8 mouse cellular contexts compared by ENCODE assay signal in the genomic region with DNA sequence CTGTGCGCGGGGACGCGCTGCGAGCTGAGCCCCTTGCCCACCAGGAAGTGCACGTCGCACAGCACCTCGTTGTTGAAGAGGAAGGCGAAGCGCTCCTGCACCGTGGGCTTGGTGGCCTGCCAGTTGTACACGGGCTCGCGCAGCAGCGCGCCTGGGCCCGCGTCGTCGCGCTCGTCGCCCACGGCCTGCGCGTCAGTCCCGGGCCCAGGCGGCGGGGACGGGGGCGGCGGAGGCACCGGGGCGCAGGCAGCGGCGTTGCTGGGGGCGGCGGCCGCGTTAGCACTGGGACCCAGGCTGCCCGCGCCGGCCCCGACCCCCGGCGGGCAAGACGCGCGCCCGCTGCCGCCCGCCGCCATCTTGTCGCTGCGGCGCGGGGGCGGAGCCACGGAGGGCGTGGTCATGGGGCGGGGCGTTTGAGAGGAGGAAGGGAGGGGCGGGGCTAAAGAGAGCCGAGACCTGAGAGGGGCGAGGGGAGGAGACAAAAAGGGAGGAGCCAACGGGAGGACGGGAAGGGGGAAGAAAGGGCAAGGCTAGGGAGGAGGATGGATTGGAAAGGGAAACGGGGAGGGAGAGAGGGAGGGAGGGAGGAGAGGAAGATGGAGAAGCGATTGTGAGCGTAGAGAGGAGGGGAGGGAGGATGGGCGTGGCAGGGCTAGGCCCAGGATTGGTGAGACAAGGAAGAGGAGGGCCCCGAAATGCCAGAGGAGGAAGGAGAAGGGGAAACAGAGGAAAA. TPM values are rescaled to one million over a fixed set of nuclear protein-coding genes. Genes with fewer than 3 reads are reported as not detected.
DNase-seq lines count a peak whose midpoint lies in the region; ATAC-seq and TF ChIP-seq lines count a peak whose summit lies in the region.

No protein-coding gene starts in this region.

- ATAC-seq in erythroblast, adult 5-6 weeks (replicated peaks; ENCODE audit: low FRiP score, poor library complexity, severe bottlenecking): peak; percentile 67
- peak; percentile 81 for ATAC-seq in heart, embryonic 11.5 days (replicated peaks; ENCODE audit: insufficient number of reproducible peaks, low FRiP score, low TSS enrichment)
- ATAC-seq in kidney, embryonic 16.5 days (ENCODE audit: low FRiP score, low TSS enrichment): peak; percentile 80

- WGBS in heart, embryonic 11.5 days (ENCODE audit: insufficient replicate concordance): under 1% methylated on average over 72 of the region's 72 CpGs
- WGBS in kidney, embryonic 16.5 days: under 1% methylated on average over 60 of the region's 72 CpGs
- under 1% methylated on average over 68 of the region's 72 CpGs for WGBS in liver, adult 2 months

- H3K79me2 ChIP-seq in liver, adult 2 months (ENCODE audit: control insufficient read depth, insufficient read depth, low read length): peaks cover 20% of the 10 kb centered on the region; the same call in 1 of the 2 replicates
- H3K79me2 ChIP-seq in myocyte (ENCODE audit: control insufficient read depth, insufficient read depth): peaks cover 18% of the 10 kb centered on the region

- no peaks in the 10 kb centered on the region for H3K36me3 ChIP-seq in heart, embryonic 11.5 days (ENCODE audit: control insufficient read depth, insufficient read depth, low read length)
- H3K36me3 ChIP-seq in kidney, embryonic 16.5 days (ENCODE audit: insufficient read depth, low read length): no peaks in the 10 kb centered on the region
- no peaks in the 10 kb centered on the region for H3K36me3 ChIP-seq in liver, adult 2 months (ENCODE audit: control insufficient read depth, insufficient read depth, low read length)
- no peaks in the 10 kb centered on the region for H3K36me3 ChIP-seq in myocyte (ENCODE audit: control insufficient read depth, insufficient read depth)
- no peaks in the 10 kb centered on the region for H3K36me3 ChIP-seq in splenic B cell, adult 2 months (ENCODE audit: control insufficient read depth, insufficient read depth, low read length, poor library complexity, severe bottlenecking)

- DNase-seq in B cell, adult 2 months: peak; percentile 97 to 98
- peak; percentile 100 for DNase-seq in brain, adult 2 months (ENCODE audit: low read depth, low spot score)
- peak; percentile 94 for DNase-seq in liver, adult 2 months (ENCODE audit: extremely low read depth, low read depth, low spot score)
- DNase-seq in splenic B cell, adult 2 months (ENCODE audit: low read depth, low spot score): peak; percentile 95

- peak; percentile 42; the same call in 1 of the 2 replicates for TF ChIP-seq POLR2A in liver, adult 2 months (IDR thresholded peaks at IDR 0.05; ENCODE audit: extremely low read depth, insufficient read depth, low read length)
- peak; percentile 70 for TF ChIP-seq POLR2A in myocyte (IDR thresholded peaks at IDR 0.05; ENCODE audit: insufficient read length, low read depth)

- H3K4me3 ChIP-seq in heart, embryonic 11.5 days (ENCODE audit: low read depth, low read length): peak overlapping the region; percentile 94
- peak overlapping the region; percentile 91 for H3K4me3 ChIP-seq in kidney, embryonic 16.5 days (ENCODE audit: low read length)
- peak overlapping the region; percentile 78 for H3K4me3 ChIP-seq in liver, adult 2 months (ENCODE audit: insufficient read depth, low read depth, low read length)
- peak overlapping the region; percentile 35 for H3K4me3 ChIP-seq in myocyte

- H3ac ChIP-seq in myocyte (ENCODE audit: control insufficient read depth, insufficient read length): peak overlapping the region; percentile 97

- no peaks in the 10 kb centered on the region for H3K27me3 ChIP-seq in heart, embryonic 11.5 days (ENCODE audit: control insufficient read depth, insufficient read depth, low read length)
- H3K27me3 ChIP-seq in kidney, embryonic 16.5 days (ENCODE audit: insufficient read depth, low read length): no peaks in the 10 kb centered on the region
- no peaks in the 10 kb centered on the region for H3K27me3 ChIP-seq in liver, adult 2 months (ENCODE audit: control insufficient read depth, insufficient read depth, low read length)
- H3K27me3 ChIP-seq in myocyte (ENCODE audit: control insufficient read depth, insufficient read depth, insufficient read length): no peaks in the 10 kb centered on the region
- H3K27me3 ChIP-seq in splenic B cell, adult 2 months (ENCODE audit: control insufficient read depth, insufficient read depth, low read length, poor library complexity, severe bottlenecking): no peaks in the 10 kb centered on the region

- TF ChIP-seq CTCF in liver, adult 2 months (IDR thresholded peaks at IDR 0.05; ENCODE audit: low read depth, low read length): no peak

- peak overlapping the region; percentile 86 for H3K27ac ChIP-seq in heart, embryonic 11.5 days (ENCODE audit: low read depth, low read length)
- peak overlapping the region; percentile 95 for H3K27ac ChIP-seq in kidney, embryonic 16.5 days (ENCODE audit: low read length)
- H3K27ac ChIP-seq in liver, adult 2 months (replicated peaks; ENCODE audit: insufficient read depth, low read depth, low read length): peak overlapping the region; percentile 50

- H3K4me2 ChIP-seq in heart, embryonic 11.5 days: peak overlapping the region; percentile 87
- H3K4me2 ChIP-seq in kidney, embryonic 16.5 days (replicated peaks; ENCODE audit: low read depth, low read length): peak overlapping the region; percentile 96
- H3K4me2 ChIP-seq in myocyte (ENCODE audit: low read depth): peak overlapping the region; percentile 94

- no peaks in the 10 kb centered on the region for H3K9me3 ChIP-seq in heart, embryonic 11.5 days (replicated peaks; ENCODE audit: control insufficient read depth, low read length)
- no peaks in the 10 kb centered on the region for H3K9me3 ChIP-seq in kidney, embryonic 16.5 days (ENCODE audit: low read length)

- H3K9ac ChIP-seq in heart, embryonic 11.5 days (ENCODE audit: low read depth, low read length): peak overlapping the region; percentile 96
- H3K9ac ChIP-seq in kidney, embryonic 16.5 days (replicated peaks; ENCODE audit: low read length): peak overlapping the region; percentile 95
- H3K9ac ChIP-seq in liver, adult 2 months (ENCODE audit: low read depth, low read length): peak overlapping the region; percentile 91

- H3K4me1 ChIP-seq in heart, embryonic 11.5 days (ENCODE audit: control insufficient read depth, insufficient read depth, low read length): peaks cover 20% of the 10 kb centered on the region
- H3K4me1 ChIP-seq in kidney, embryonic 16.5 days (ENCODE audit: insufficient read depth, low read length): peaks cover 34% of the 10 kb centered on the region
- peaks cover 8% of the 10 kb centered on the region for H3K4me1 ChIP-seq in liver, adult 2 months (ENCODE audit: control insufficient read depth, insufficient read depth, low read length)

TF ChIP-seq in myocyte, 11 proteins besides CTCF, POLR2A, EP300 and RAD21 (continues in another document):
- TF ChIP-seq REST (IDR thresholded peaks at IDR 0.05; ENCODE audit: insufficient read depth, insufficient read length) (no peak), POLR2AphosphoS2 (IDR thresholded peaks at IDR 0.05; ENCODE audit: insufficient read length, low read depth) (peak; percentile 73), SRF (IDR thresholded peaks at IDR 0.05; ENCODE audit: control insufficient read depth, insufficient read length, low read depth) (no peak)

RNA-seq across cellular contexts. Expression of a gene that starts 0.6 kb away (rescaled TPM):
- total RNA-seq in erythroblast, adult 5-6 weeks (2015; ENCODE audit: low replicate concordance): 5.6 and 6.1 TPM in 2 replicates
- total RNA-seq in erythroblast, adult 5-6 weeks (2017; ENCODE audit: low replicate concordance): 5.6 and 11.4 TPM in 2 replicates
- polyA plus RNA-seq in heart, embryonic 11.5 days (2014; fragmentation: Nextera tagmentation; extraction: Ambion mirVana): 37.6 and 47.0 TPM in 2 replicates
- 21.0 and 74.8 TPM in 2 replicates for polyA plus RNA-seq in kidney, embryonic 16.5 days (2015; fragmentation: Nextera tagmentation; extraction: Ambion mirVana)
- total RNA-seq in liver, adult 2 months (2014; rRNA removed): 16.2 and 19.7 TPM in 2 replicates
- polyA plus RNA-seq in liver, adult 2 months (2012; rRNA removed): 36.1 and 36.8 TPM in 2 replicates
- 55.9 TPM for polyA plus RNA-seq in myocyte (2012; fragmentation: generic; extraction: Trizol)

RNA-seq across cellular contexts. Expression of a gene that starts 21.6 kb away (rescaled TPM):
- total RNA-seq in erythroblast, adult 5-6 weeks (2015; ENCODE audit: low replicate concordance): 40.2 and 47.4 TPM in 2 replicates
- 28.4 and 40.8 TPM in 2 replicates for total RNA-seq in erythroblast, adult 5-6 weeks (2017; ENCODE audit: low replicate concordance)
- 62.1 and 68.8 TPM in 2 replicates for polyA plus RNA-seq in heart, embryonic 11.5 days (2014; fragmentation: Nextera tagmentation; extraction: Ambion mirVana)
- 71.1 and 108 TPM in 2 replicates for polyA plus RNA-seq in kidney, embryonic 16.5 days (2015; fragmentation: Nextera tagmentation; extraction: Ambion mirVana)
- total RNA-seq in liver, adult 2 months (2014; rRNA removed): 88.6 and 119 TPM in 2 replicates
- polyA plus RNA-seq in liver, adult 2 months (2012; rRNA removed): 87.0 and 116 TPM in 2 replicates
- polyA plus RNA-seq in myocyte (2012; fragmentation: generic; extraction: Trizol): 119 TPM

RNA-seq across cellular contexts. Expression of a gene that starts 33.7 kb away (rescaled TPM):
- 25.5 and 25.6 TPM in 2 replicates for total RNA-seq in erythroblast, adult 5-6 weeks (2015; ENCODE audit: low replicate concordance)
- 28.2 and 28.9 TPM in 2 replicates for total RNA-seq in erythroblast, adult 5-6 weeks (2017; ENCODE audit: low replicate concordance)
- polyA plus RNA-seq in heart, embryonic 11.5 days (2014; fragmentation: Nextera tagmentation; extraction: Ambion mirVana): 64.6 and 67.6 TPM in 2 replicates
- 30.8 and 93.6 TPM in 2 replicates for polyA plus RNA-seq in kidney, embryonic 16.5 days (2015; fragmentation: Nextera tagmentation; extraction: Ambion mirVana)
- total RNA-seq in liver, adult 2 months (2014; rRNA removed): 54.4 and 56.1 TPM in 2 replicates
- 110 and 123 TPM in 2 replicates for polyA plus RNA-seq in liver, adult 2 months (2012; rRNA removed)
- polyA plus RNA-seq in myocyte (2012; fragmentation: generic; extraction: Trizol): 178 TPM

RNA-seq across cellular contexts. Expression of a gene that starts 45.5 kb away (rescaled TPM):
- total RNA-seq in erythroblast, adult 5-6 weeks (2015; ENCODE audit: low replicate concordance): 13.4 and 25.6 TPM in 2 replicates
- 11.0 and 18.2 TPM in 2 replicates for total RNA-seq in erythroblast, adult 5-6 weeks (2017; ENCODE audit: low replicate concordance)
- polyA plus RNA-seq in heart, embryonic 11.5 days (2014; fragmentation: Nextera tagmentation; extraction: Ambion mirVana): 38.9 and 39.0 TPM in 2 replicates
- 43.1 and 43.2 TPM in 2 replicates for polyA plus RNA-seq in kidney, embryonic 16.5 days (2015; fragmentation: Nextera tagmentation; extraction: Ambion mirVana)
- total RNA-seq in liver, adult 2 months (2014; rRNA removed): 3.5 and 5.2 TPM in 2 replicates
- 6.1 TPM in 2 replicates for polyA plus RNA-seq in liver, adult 2 months (2012; rRNA removed)
- polyA plus RNA-seq in myocyte (2012; fragmentation: generic; extraction: Trizol): 25.1 TPM

RNA-seq across cellular contexts. Expression of a gene that starts 45.7 kb away (rescaled TPM):
- 8.6 and 9.8 TPM in 2 replicates for total RNA-seq in erythroblast, adult 5-6 weeks (2015; ENCODE audit: low replicate concordance)
- 1.3 and 2.2 TPM in 2 replicates for total RNA-seq in erythroblast, adult 5-6 weeks (2017; ENCODE audit: low replicate concordance)
- 8.2 and 8.5 TPM in 2 replicates for polyA plus RNA-seq in heart, embryonic 11.5 days (2014; fragmentation: Nextera tagmentation; extraction: Ambion mirVana)
- polyA plus RNA-seq in kidney, embryonic 16.5 days (2015; fragmentation: Nextera tagmentation; extraction: Ambion mirVana): 23.3 and 23.8 TPM in 2 replicates
- 17.2 and 18.3 TPM in 2 replicates for total RNA-seq in liver, adult 2 months (2014; rRNA removed)
- 42.5 and 49.7 TPM in 2 replicates for polyA plus RNA-seq in liver, adult 2 months (2012; rRNA removed)
- polyA plus RNA-seq in myocyte (2012; fragmentation: generic; extraction: Trizol): 1.9 TPM

Comparison
In these comparisons a context has a peak if more than half of its experiments do, and no peak if none do; other contexts are left out.
1. Peak in every context shown above with its lines: DNase-seq, ATAC-seq, H3K4me3 ChIP-seq and H3K27ac ChIP-seq.
2. H3K4me3 ChIP-seq: peak in every context shown above with its lines; median percentile 94 in heart, embryonic 11.5 days; 91 in kidney, embryonic 16.5 days; 78 in liver, adult 2 months; 35 in myocyte.